Mouse (Mus musculus): ENCODE measurements at regions not wholly inside any gene's neighbourhood (a gene's known extent, or its start where the extent isn't known, plus 50 kb on each side); places are given as distances from the start of the nearest gene placed in this dataset.

DNA sequence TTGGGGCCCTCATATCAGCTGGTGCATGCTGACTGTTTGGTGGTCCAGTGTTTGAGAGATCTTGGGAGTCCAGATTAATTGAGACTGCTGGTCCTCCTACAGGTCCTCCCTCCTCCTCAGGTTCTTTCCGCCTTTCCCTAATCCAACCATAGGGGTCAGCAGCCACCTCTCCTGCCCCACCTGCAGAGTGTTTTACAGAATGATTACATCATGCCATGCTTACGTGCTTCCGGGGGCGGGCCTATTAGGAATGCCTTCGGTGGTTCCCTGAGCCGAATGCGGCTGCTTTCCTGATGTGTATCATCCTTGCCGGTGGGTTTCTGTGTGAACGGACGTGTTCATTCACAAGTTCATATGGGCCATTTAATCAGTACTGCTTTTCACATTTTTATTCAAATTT, 237.8 kb upstream of the Cntnap4 start:
- Histone ChIP-seq H3K27ac (ENCODE audit: insufficient read depth, low read depth, low read length) (no peak overlapping the region), H3K4me3 (ENCODE audit: insufficient read depth, low read depth, low read length) (no peak overlapping the region), H3K4me1 (ENCODE audit: control insufficient read depth, insufficient read depth, low read length) (no peaks in the 10 kb centered on the region)
- 90% methylated on average over 10 of the region's 10 CpGs for WGBS
- no peak for TF ChIP-seq CTCF (IDR thresholded peaks at IDR 0.05; ENCODE audit: insufficient read depth, low read depth, low read length)

DNA sequence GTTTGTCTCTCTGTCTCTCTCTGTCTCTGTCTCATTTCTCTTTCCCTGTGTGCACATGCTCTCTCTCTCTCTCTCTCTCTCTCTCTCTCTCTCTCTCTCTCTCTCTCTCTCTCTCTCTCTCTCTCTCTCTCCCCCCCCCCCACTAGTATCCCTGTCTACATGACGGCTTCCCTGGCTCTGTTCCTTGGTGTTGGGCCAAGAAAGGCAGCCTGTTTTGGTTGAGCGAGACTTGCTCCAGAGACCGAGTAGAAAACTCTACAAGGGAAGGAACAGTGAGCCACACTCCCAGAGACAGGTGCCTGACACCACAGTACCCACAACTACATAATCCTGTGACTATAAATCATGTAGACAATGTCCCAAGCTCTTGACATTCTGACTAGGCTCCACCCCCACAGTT, 260.0 kb upstream of the Cntnap4 start:
- TF ChIP-seq POLR2A (IDR thresholded peaks at IDR 0.05; ENCODE audit: insufficient read depth, low read depth, low read length) (no peak), CTCF (IDR thresholded peaks at IDR 0.05; ENCODE audit: insufficient read depth, low read depth, low read length) (no peak)
- H3K4me3 ChIP-seq (ENCODE audit: insufficient read depth, low read depth, low read length) = no peak overlapping the region
- H3K27ac ChIP-seq (ENCODE audit: insufficient read depth, low read depth, low read length) = no peak overlapping the region
- no peaks in the 10 kb centered on the region for H3K4me1 ChIP-seq (ENCODE audit: control insufficient read depth, insufficient read depth, low read length)
- 70% methylated on average over 3 of the region's 3 CpGs for WGBS

DNA sequence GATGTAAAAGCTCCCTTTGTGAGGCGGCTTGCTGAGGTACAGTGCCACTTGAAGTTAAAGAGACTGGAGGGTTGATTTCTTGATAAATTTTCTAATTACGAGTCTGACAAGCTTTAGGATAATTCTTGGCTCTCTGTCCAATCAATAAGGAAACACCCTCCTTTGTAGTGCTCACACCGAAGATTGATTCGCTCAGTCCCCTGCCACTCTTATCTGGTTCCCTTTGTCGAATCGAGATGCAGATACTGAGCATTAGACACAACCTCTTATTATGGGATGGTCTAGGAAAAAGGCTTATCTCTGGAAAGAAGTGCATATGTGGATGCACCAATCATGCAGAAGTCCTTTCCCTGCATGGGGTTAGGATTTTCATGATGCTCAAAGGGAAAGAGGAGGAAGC, 261.5 kb upstream of the Cntnap4 start:
- Histone ChIP-seq H3K4me3 (ENCODE audit: insufficient read depth, low read depth, low read length) (no peak overlapping the region), H3K4me1 (ENCODE audit: control insufficient read depth, insufficient read depth, low read length) (no peaks in the 10 kb centered on the region), H3K27ac (ENCODE audit: insufficient read depth, low read depth, low read length) (no peak overlapping the region)
- 76% methylated on average over 6 of the region's 6 CpGs for WGBS
- TF ChIP-seq POLR2A (IDR thresholded peaks at IDR 0.05; ENCODE audit: insufficient read depth, low read depth, low read length) = no peak
- no peak for TF ChIP-seq CTCF (IDR thresholded peaks at IDR 0.05; ENCODE audit: insufficient read depth, low read depth, low read length)

DNA sequence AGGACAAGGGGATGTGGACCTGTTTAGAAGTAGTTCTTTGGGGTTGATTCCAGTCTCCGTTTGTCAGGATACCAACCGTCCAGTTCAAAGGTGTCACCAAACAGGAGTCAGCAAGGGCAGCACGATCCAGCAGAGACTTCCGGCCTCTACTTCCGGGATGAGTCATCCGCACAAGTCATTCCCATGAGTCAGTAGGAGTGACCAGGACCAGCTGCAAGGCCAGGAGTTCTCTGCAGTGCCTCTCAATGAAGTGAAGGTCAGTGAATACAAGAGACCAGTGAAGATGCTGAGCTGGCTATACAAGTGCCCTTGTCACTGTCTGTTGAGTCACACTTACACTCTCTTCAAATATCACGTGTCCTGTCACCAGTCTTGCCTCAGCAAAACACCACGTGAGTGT, 272.8 kb upstream of the Cntnap4 start:
- H3K27ac ChIP-seq (ENCODE audit: insufficient read depth, low read depth, low read length) = no peak overlapping the region
- TF ChIP-seq POLR2A (IDR thresholded peaks at IDR 0.05; ENCODE audit: insufficient read depth, low read depth, low read length) = no peak
- no peak for TF ChIP-seq CTCF (IDR thresholded peaks at IDR 0.05; ENCODE audit: insufficient read depth, low read depth, low read length)
- peaks cover 2% of the 10 kb centered on the region; the same call in 1 of the 2 replicates for H3K4me1 ChIP-seq (ENCODE audit: control insufficient read depth, insufficient read depth, low read length)
- WGBS = 88% methylated on average over 8 of the region's 8 CpGs
- no peak overlapping the region for H3K4me3 ChIP-seq (ENCODE audit: insufficient read depth, low read depth, low read length)

DNA sequence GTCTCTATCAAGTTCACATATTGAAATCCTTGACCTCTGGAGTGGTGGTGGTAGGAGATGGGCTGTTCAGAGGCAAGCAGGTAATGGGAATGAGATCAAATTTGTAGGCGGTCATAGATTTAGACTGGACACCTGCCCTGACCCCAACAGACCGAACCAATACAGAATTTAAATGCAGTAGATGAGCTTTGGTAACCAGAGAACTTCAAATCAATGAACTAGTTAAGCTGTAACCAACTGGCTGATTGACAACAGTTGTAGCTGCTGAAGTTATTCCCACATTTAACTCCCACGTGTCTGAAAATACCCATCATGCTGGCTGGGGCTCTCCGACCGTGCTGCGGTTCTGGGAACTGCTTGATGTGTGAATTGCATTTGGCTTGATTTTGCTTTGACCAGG, 268.5 kb upstream of the Gm6793 start:
- H3K4me3 ChIP-seq (ENCODE audit: insufficient read depth, low read depth, low read length) = no peak overlapping the region
- TF ChIP-seq POLR2A (IDR thresholded peaks at IDR 0.05; ENCODE audit: insufficient read depth, low read depth, low read length) (no peak), CTCF (IDR thresholded peaks at IDR 0.05; ENCODE audit: insufficient read depth, low read depth, low read length) (no peak)
- WGBS = 96% methylated on average over 6 of the region's 6 CpGs
- no peaks in the 10 kb centered on the region for H3K4me1 ChIP-seq (ENCODE audit: control insufficient read depth, insufficient read depth, low read length)
- no peak overlapping the region for H3K27ac ChIP-seq (ENCODE audit: insufficient read depth, low read depth, low read length)

DNA sequence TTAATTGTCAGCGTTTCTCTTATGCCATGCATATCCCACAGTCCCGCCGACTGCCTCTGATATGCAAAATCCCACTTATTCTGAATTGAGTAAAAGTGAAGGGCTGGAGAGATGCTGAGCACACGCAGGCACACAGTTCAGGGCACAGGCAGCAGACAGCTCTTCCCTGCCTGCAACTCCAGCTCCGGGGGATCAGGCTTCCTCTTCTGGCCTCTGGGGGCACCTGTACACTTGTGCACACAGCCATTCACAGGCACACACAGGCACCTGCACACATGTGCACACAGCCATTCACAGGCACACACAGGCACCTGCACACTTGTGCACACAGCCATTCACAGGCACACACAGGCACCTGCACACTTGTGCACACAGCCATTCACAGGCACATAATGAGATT, 254.8 kb upstream of the Gm6793 start:
- H3K4me1 ChIP-seq (ENCODE audit: control insufficient read depth, insufficient read depth, low read length) = peaks cover 3% of the 10 kb centered on the region; the same call in 1 of the 2 replicates
- WGBS = 14% methylated on average over 5 of the region's 5 CpGs
- H3K27ac ChIP-seq (ENCODE audit: insufficient read depth, low read depth, low read length) = peak overlapping the region; percentile 40; the same call in 1 of the 2 replicates
- no peak overlapping the region for H3K4me3 ChIP-seq (ENCODE audit: insufficient read depth, low read depth, low read length)
- TF ChIP-seq POLR2A (IDR thresholded peaks at IDR 0.05; ENCODE audit: insufficient read depth, low read depth, low read length) (no peak), CTCF (IDR thresholded peaks at IDR 0.05; ENCODE audit: insufficient read depth, low read depth, low read length) (no peak)

DNA sequence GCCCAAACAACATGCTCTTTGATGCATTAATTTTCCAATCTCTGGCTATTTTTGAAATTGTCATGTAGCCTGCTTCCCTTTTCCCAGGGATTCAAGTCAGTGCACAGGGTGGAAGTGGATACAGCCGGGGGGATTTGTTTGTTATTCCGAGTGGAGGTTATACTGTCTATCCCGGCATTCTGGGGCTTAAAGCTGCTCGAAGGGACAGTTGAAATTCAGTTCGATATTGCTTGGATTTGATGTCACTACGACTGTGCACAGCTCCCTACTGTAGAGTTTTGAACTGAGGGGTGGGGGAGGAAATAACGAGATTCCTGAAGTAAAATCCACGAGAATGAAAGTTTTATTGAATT, 254.4 kb upstream of the Gm6793 start:
- no peak for TF ChIP-seq POLR2A (IDR thresholded peaks at IDR 0.05; ENCODE audit: insufficient read depth, low read depth, low read length)
- TF ChIP-seq CTCF (IDR thresholded peaks at IDR 0.05; ENCODE audit: insufficient read depth, low read depth, low read length) = no peak
- 10% methylated on average over 8 of the region's 8 CpGs for WGBS
- Histone ChIP-seq H3K27ac (ENCODE audit: insufficient read depth, low read depth, low read length) (peak overlapping the region; percentile 40), H3K4me3 (ENCODE audit: insufficient read depth, low read depth, low read length) (no peak overlapping the region), H3K4me1 (ENCODE audit: control insufficient read depth, insufficient read depth, low read length) (peaks cover 3% of the 10 kb centered on the region; the same call in 1 of the 2 replicates)

DNA sequence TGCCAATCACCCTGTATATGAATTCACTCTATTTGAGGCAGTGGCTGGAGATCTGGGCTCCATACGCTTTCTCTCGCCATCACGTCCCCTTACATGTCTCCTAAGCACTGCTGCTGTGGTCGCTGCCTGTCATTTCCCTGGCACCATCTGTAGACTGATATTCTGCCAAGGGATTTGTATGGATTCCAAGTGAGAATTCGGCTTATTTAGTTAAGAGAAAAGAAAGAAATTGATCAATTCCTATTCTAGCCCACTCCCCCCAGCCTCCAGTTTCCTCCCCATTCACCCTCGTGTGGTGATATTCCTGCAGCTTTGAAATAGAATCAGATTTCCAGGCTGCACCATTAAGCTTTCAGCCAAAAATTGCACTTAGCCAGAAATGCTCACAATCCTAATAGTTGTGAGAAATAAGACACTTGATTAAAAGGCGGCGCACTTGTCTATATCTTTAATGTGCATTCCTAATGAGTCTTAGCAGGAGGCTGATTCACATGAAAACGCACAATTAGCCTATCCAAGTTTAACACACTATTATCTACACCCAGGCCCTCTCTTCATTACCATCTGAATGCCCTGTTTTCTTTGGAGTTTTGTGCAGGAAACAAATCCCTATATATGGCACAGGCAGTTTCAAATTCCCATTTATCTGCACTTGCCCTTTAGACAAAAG, 253.8 kb upstream of the Gm6793 start:
- no peak for TF ChIP-seq POLR2A (IDR thresholded peaks at IDR 0.05; ENCODE audit: insufficient read depth, low read depth, low read length)
- no peak for TF ChIP-seq CTCF (IDR thresholded peaks at IDR 0.05; ENCODE audit: insufficient read depth, low read depth, low read length)

DNA sequence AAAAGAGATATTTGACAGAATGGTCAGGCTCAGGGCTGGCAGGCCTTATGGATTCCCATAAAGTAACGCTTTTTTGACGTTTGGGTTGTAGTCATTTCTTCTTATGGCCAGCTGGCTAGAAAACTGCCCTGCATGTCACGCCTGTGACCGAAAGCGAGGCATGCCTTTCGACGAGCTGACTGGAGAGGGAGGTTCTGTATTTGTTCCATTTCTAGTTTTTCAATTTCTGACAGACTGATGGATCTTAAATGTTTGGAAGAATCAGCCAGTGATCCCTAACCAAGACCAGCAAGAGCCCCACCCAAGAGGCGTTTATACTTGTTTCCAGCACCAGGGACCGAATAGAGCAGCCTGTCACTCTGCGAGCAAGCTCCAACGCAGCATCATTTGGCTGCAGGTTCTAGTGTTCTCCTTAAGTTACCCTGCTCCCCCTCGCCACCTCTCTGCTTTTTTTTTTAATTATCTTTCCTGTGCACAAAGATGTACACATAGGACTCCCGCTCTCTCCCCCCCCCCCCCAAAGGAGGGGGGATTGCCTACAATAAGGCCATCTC, 243.2 kb upstream of the Gm6793 start:
- no peak overlapping the region for H3K4me3 ChIP-seq (ENCODE audit: insufficient read depth, low read depth, low read length)
- 46% methylated on average over 13 of the region's 13 CpGs for WGBS
- H3K27ac ChIP-seq (ENCODE audit: insufficient read depth, low read depth, low read length) = no peak overlapping the region
- peaks cover 6% of the 10 kb centered on the region for H3K4me1 ChIP-seq (ENCODE audit: control insufficient read depth, insufficient read depth, low read length)
- no peak for TF ChIP-seq POLR2A (IDR thresholded peaks at IDR 0.05; ENCODE audit: insufficient read depth, low read depth, low read length)
- TF ChIP-seq CTCF (IDR thresholded peaks at IDR 0.05; ENCODE audit: insufficient read depth, low read depth, low read length) = no peak

More for the DNA sequence above, 253.8 kb upstream of the Gm6793 start:
- H3K4me1 ChIP-seq (ENCODE audit: control insufficient read depth, insufficient read depth, low read length) = peaks cover 3% of the 10 kb centered on the region; the same call in 1 of the 2 replicates
- no peak overlapping the region for H3K4me3 ChIP-seq (ENCODE audit: insufficient read depth, low read depth, low read length)
- WGBS = 28% methylated on average over 9 of the region's 9 CpGs
- peak overlapping the region; percentile 80; the same call in 1 of the 2 replicates for H3K27ac ChIP-seq (ENCODE audit: insufficient read depth, low read depth, low read length)

All from olfactory bulb, adult 2 months (tissue).